Mouse (Mus musculus): ENCODE measurements around the gene Snai1.

GRCm38 (mm10) chr2:167555766-167556165 is 17.8 kb downstream of the Snai1 start:
- TF ChIP-seq CTCF (IDR thresholded peaks at IDR 0.05; ENCODE audit: control insufficient read depth, insufficient read depth, insufficient read length): no peak
- no peak for TF ChIP-seq USF1 (IDR thresholded peaks at IDR 0.05; ENCODE audit: low read depth)
- no peak for TF ChIP-seq FOSL1 (IDR thresholded peaks at IDR 0.05; ENCODE audit: insufficient read depth, low read length, poor library complexity, severe bottlenecking)
- TF ChIP-seq CEBPB (IDR thresholded peaks at IDR 0.05; ENCODE audit: low read depth): no peak
- no peak for TF ChIP-seq MAX (IDR thresholded peaks at IDR 0.05)
